Mouse (Mus musculus) erythroblast, embryonic 14.5 days (primary cell): ENCODE data around the gene Tor4a. TPM values are rescaled to one million over a fixed set of nuclear protein-coding genes. Genes with fewer than 3 reads are reported as not detected.

ENCODE experiments used
- H3K27me3 ChIP-seq: 2 replicates; pipeline ENCODE4 v1.6.1; 2012; ENCODE audit warnings: inconsistent platforms; ENCODE audit not compliant: control insufficient read depth
- H3K36me3 ChIP-seq: 2 replicates; pipeline ENCODE4 v1.6.1; 2012; ENCODE audit warnings: mild to moderate bottlenecking, inconsistent platforms; ENCODE audit not compliant: control insufficient read depth
- H3K4me1 ChIP-seq: 2 replicates; pipeline ENCODE4 v1.6.1; 2012; ENCODE audit warnings: inconsistent platforms; ENCODE audit not compliant: control insufficient read depth
- H3K4me3 ChIP-seq: replicated peaks from 2 replicates; pipeline ENCODE3; 2012; ENCODE audit warnings: moderate library complexity, mild to moderate bottlenecking, inconsistent platforms
- H3K9me3 ChIP-seq: 2 replicates; pipeline ENCODE4 v1.6.1; 2012; ENCODE audit warnings: low read length, inconsistent platforms, mixed read lengths; ENCODE audit not compliant: control insufficient read depth
- GATA1 ChIP-seq: IDR thresholded peaks from 2 replicates; pipeline ENCODE4 v1.6.1; 2012; ENCODE audit warnings: low read length, inconsistent platforms, mixed read lengths
- TAL1 ChIP-seq: IDR thresholded peaks from 3 replicates; pipeline ENCODE4 v1.6.1; 2012; ENCODE audit warnings: low read length, inconsistent platforms, mixed read lengths
- polyA plus RNA-seq: library from polyadenylated mRNA; stranded (reverse); fragments of >175 nt; gene quantifications from 2 replicates; pipeline ENCODE4 v1.2.3, GENCODE M21; 2012

Tor4a gene
- polyA plus RNA-seq, 1 experiment: 0.02 TPM

DNA sequence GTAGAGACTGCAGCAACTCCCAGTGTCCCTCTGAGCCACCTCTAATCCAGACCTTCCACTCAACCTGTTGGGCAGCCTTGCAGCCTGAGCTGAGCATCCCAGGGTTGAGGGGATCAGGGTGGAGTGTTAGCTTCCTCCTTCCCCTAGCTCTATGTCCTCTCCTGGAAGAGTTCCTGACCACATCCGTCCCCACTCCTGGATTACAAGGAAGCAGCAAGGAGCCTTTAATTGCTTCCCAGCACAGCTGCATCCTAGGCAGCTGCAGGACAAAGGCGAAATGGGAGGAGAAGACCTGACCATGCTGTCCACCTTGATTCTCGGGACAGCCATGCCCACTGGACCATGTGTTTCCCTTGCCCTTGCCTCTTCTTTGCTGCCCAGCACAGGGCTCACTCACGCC, 19.6 kb downstream of the Tor4a start:
- H3K4me1 ChIP-seq: peaks cover 88% of the 10 kb centered on the region
- TF ChIP-seq GATA1: no peak
- no peak for TF ChIP-seq TAL1
- peaks cover 55% of the 10 kb centered on the region for H3K27me3 ChIP-seq

DNA sequence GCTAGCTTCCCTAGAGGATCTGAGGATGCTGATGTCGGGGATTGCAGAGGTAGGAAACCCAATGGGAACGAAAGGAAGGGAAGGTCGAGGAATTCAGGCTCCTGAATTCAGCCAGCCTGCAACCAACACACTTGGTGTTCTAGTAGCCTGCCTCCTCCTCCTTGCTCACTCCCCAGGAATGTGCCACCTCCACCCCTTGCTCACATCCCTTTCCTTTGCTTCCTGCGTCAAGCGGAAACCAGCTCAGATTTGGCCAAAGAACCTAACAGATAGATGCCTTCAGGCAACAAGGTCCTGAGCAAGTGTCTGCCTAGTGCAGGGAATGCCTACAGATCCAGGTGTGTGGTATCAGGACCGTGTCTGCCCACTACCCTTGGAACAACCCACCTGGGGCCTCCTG, 20.1 kb downstream of the Tor4a start:
- Histone ChIP-seq H3K36me3 (no peaks in the 10 kb centered on the region), H3K4me3 (no peak overlapping the region), H3K4me1 (peaks cover 87% of the 10 kb centered on the region), H3K27me3 (peaks cover 50% of the 10 kb centered on the region), H3K9me3 (peaks cover 2% of the 10 kb centered on the region; the same call in 1 of the 2 replicates)
- TF ChIP-seq TAL1 (no peak), GATA1 (no peak)

More for the DNA sequence above, 19.6 kb downstream of the Tor4a start:
- Histone ChIP-seq H3K9me3 (peaks cover 2% of the 10 kb centered on the region; the same call in 1 of the 2 replicates), H3K36me3 (no peaks in the 10 kb centered on the region), H3K4me3 (no peak overlapping the region)

DNA sequence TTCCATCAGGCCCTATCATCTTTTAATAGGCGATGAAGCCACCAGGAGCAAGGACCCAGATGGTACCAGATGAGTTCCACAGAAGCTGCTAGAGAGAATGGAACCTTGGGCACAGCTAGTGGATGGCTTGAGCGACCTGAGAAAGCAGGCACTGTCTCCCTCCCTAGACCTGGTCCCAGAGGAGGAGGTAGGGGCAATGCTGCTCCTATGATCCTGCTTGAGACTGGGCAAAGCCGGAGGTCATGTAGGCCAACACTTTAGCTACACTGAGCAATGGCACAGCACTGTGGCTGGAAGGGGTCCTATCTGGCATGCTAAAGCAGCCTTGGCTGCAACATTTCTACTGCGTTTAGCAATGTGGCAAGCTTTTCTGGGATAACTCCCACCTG, 21.0 kb downstream of the Tor4a start:
- peaks cover 81% of the 10 kb centered on the region for H3K4me1 ChIP-seq

DNA sequence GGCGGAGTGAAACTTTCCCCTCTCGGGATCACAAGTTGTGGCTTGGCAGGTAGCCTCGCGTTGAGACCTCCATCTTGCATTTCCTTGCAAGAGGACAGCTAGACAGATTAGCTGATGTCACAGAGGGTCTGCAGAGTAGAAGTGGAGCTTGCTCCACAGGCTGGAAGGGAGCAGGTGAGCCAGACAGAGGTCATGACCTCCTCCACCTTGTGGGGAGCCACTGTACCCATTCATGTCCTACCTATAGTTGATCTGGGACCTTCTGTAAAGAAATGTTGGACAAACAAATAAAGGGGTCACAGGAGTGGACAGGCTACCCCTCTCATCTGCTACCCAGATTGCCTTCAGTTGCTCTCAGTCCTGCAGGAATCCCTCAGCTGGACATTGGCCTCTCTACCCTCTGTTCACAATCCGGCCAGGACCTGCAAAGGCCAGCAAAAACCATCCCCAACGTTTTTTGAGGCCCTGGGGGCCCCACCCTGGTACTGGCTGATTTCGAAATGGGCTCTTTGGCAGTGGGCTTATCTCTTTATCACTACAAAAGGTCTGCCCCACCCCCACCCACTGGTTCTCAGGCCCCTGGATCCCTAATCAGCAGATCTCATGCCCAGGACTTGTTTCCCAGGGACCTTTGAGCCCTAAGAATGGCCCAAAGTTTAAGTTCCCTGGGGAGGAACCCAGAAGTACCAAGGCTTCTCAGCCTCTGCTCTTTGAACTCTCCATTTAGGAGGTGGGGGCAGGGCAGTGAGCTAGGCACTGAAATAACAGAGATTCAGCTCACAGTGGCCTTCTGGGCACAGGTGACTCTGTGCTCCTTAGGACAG, 21.6 kb downstream of the Tor4a start:
- Histone ChIP-seq H3K4me3 (no peak overlapping the region), H3K36me3 (no peaks in the 10 kb centered on the region), H3K4me1 (peaks cover 79% of the 10 kb centered on the region), H3K27me3 (peaks cover 35% of the 10 kb centered on the region), H3K9me3 (no peaks in the 10 kb centered on the region)
- TF ChIP-seq TAL1 (no peak), GATA1 (no peak)

More for the DNA sequence above, 21.0 kb downstream of the Tor4a start:
- TF ChIP-seq TAL1: no peak
- no peak for TF ChIP-seq GATA1
- Histone ChIP-seq H3K36me3 (no peaks in the 10 kb centered on the region), H3K9me3 (no peaks in the 10 kb centered on the region), H3K27me3 (peaks cover 41% of the 10 kb centered on the region), H3K4me3 (no peak overlapping the region)

DNA sequence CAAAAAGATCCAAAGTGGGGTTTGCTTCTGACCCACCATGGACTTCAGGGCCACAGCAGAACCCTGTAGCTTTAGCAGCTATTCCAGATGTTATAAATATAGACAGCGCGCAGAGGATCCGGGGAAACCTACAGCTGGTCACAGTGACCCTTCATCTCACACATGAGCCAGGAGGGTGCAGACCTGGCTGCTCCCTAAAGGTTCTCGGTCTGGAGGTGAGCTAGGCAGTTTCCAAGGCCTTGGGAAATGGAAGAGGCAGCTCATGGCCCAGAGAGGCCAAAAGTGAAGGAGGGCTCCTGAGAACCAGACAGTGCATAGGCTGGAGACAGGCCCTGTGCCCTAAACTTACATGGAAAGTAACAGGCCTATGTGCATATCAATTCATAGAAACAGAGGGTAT, 22.9 kb downstream of the Tor4a start:
- Histone ChIP-seq H3K36me3 (no peaks in the 10 kb centered on the region), H3K4me1 (peaks cover 79% of the 10 kb centered on the region), H3K9me3 (no peaks in the 10 kb centered on the region), H3K4me3 (no peak overlapping the region), H3K27me3 (peaks cover 23% of the 10 kb centered on the region)
- TF ChIP-seq TAL1: no peak
- no peak for TF ChIP-seq GATA1

DNA sequence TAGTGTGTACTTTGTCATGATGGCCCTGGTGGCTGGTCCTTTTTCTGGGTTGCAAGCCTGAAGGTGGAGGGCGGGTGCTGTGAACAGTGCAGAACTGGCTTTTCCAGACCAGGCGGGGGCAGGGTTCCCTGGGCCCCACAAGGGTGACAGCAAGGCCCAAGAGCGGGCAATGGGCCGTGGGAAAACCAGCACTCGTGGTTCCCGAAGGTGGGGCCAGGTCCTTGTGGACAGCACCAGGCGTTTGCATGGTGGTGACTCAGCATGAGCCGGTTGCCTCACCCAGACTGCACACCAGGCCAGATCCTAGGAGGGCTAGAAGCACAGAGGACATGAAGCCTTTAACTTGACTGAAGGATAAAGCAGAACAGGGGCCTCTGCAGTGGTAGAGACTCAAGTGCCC, 24.1 kb downstream of the Tor4a start:
- TF ChIP-seq TAL1: no peak
- TF ChIP-seq GATA1: no peak
- Histone ChIP-seq H3K4me1 (peaks cover 79% of the 10 kb centered on the region), H3K36me3 (no peaks in the 10 kb centered on the region), H3K27me3 (peaks cover 12% of the 10 kb centered on the region; the same call in 1 of the 2 replicates), H3K4me3 (no peak overlapping the region), H3K9me3 (no peaks in the 10 kb centered on the region)

DNA sequence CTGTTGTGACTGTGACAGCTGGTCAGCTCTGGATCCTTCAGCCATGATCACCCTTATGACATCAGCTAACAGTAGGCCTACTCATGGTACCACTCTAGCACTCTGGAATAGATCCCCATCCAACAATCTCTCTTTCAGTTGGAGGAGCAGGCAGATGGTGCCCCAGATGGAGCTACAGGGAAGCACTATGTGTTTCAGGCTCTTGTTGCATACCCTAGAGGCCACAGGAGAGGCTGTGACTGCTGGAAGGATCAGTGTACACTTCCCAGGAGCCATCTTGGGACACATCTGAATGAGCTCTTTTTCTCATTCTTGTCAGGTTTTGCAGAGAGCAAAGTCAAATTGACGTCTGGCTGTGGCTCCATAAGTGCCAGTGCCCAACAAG, 24.9 kb downstream of the Tor4a start:
- peaks cover 79% of the 10 kb centered on the region for H3K4me1 ChIP-seq
- no peak overlapping the region for H3K4me3 ChIP-seq
- TF ChIP-seq TAL1 (no peak), GATA1 (no peak)
- H3K9me3 ChIP-seq: no peaks in the 10 kb centered on the region
- peaks cover 4% of the 10 kb centered on the region; the same call in 1 of the 2 replicates for H3K27me3 ChIP-seq
- no peaks in the 10 kb centered on the region for H3K36me3 ChIP-seq

DNA sequence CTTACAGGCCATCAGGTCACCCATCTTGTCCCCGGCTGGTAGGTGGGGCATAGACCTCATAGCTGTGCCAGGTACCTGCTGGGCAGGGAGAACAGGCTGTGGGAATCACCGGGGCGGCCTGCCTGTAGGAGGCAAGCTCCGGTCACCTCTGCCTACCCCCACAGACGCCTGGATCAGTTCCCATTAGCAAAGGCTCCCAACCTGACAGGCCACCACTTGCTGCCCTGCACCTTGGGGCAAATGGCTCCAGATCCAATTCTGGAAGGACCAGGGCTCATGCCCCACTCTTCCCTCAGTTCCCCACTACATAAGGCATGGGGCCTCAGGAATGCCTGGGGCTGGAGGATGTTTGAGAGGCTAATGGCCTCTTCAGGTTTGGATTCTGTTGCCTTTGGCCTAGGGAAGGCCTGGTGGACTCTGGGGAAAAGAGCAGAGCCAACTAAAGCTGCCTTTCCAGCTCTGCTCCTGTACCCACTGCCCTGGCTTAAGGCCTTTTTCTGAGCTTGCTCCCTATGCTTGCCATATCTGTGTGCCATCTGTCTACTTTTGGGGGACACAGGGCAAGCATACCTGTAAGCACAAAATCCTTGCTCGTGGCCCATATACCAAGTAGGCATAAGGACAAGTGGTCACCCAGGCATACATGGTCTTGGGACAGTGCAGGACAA, 25.5 kb downstream of the Tor4a start:
- TF ChIP-seq TAL1 (no peak), GATA1 (no peak)
- no peaks in the 10 kb centered on the region for H3K36me3 ChIP-seq
- peaks cover 74% of the 10 kb centered on the region for H3K4me1 ChIP-seq
- H3K9me3 ChIP-seq: no peaks in the 10 kb centered on the region
- H3K4me3 ChIP-seq: no peak overlapping the region
- H3K27me3 ChIP-seq: no peaks in the 10 kb centered on the region

DNA sequence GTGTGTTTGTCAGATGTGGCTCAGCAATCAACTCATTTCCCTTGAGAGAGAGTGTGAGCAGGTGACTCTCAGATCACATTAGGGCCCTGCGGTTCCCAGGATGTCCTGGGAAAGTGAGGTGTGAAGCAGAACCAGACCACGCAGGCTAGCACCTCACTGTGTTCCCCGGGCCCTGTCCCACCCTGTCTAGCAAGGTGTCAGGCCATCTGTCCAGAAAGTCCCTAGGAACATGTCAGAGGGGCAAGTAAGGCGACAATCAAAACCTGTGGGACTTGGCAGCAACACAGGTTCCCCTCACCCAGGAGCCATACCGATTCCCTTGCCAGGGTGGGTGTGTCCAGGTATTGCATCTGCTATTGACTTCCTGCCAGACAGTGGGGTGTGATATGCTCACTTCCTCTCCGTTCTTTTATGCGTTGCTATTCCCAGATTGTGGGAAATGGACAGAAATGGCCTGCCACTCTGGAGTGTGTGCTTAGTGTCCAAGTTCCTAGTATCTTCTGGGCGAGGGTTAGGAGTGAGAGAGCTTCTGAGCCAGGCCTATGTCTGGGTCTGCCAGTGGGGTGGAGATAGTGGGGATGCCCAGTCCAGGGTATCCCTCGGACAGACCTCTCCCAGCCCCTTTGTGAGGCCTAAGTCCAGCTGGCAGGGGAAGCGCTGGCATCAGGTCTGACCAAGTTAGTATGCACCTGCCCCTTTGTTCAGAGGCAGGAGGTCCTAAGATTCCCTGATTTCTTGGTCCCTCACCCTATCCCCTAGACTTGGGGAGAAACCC, 26.2 kb downstream of the Tor4a start:
- Histone ChIP-seq H3K4me3 (no peak overlapping the region), H3K9me3 (no peaks in the 10 kb centered on the region), H3K27me3 (no peaks in the 10 kb centered on the region), H3K4me1 (peaks cover 67% of the 10 kb centered on the region), H3K36me3 (no peaks in the 10 kb centered on the region)
- TF ChIP-seq GATA1 (no peak), TAL1 (no peak)
